Mouse (Mus musculus) lung, adult 2 months (tissue): ENCODE results near the gene Bcap31.

Source experiments
- CTCF ChIP-seq: fragments of 200-500 bp; IDR thresholded peaks from 2 replicates; pipeline ENCODE4 v1.5.1; 2011; ENCODE audit warnings: mild to moderate bottlenecking, low read length, control low read depth; ENCODE audit not compliant: insufficient read depth
- POLR2A ChIP-seq: fragments of 200-500 bp; IDR thresholded peaks from 2 replicates; pipeline ENCODE4 v1.6.1; 2011; ENCODE audit warnings: low read depth, mild to moderate bottlenecking, control low read depth, low read length, borderline replicate concordance; ENCODE audit errors: extremely low read depth

- TF ChIP-seq CTCF, result no peak
- TF ChIP-seq POLR2A, result no peak
Measured at GRCm38 (mm10) chrX:73663143-73663542, 52.8 kb downstream of the Bcap31 start.
